Mouse (Mus musculus): ENCODE data around the gene Mtr. TPM values are rescaled to one million over a fixed set of nuclear protein-coding genes. Genes with fewer than 3 reads are reported as not detected.

Mtr gene
- polyA plus RNA-seq, 1 experiment from 2014 or later, result 10.1 TPM

GRCm38 (mm10) chr13:12243991-12244390 is 13.9 kb downstream of the Mtr start:
- peak overlapping the region; percentile 6; the same call in 1 of the 2 replicates for H3K4me2 ChIP-seq
- H3K9ac ChIP-seq, result no peak overlapping the region
- WGBS, result 56% methylated on average over 4 of the region's 4 CpGs
- no peaks in the 10 kb centered on the region for H3K9me3 ChIP-seq (replicated peaks)
- no peaks in the 10 kb centered on the region for H3K27me3 ChIP-seq
- peak overlapping the region; percentile 72 for H3K27ac ChIP-seq
- H3K4me3 ChIP-seq, result no peak overlapping the region
- peaks cover 50% of the 10 kb centered on the region for H3K36me3 ChIP-seq
- peak; percentile 85 for ATAC-seq (replicated peaks; ENCODE audit: insufficient number of reproducible peaks, insufficient read depth, low FRiP score, low read depth)
- H3K4me1 ChIP-seq (replicated peaks), result peaks cover 11% of the 10 kb centered on the region

- Histone ChIP-seq H3K4me1 (replicated peaks) (no peaks in the 10 kb centered on the region), H3K27ac (no peak overlapping the region), H3K36me3 (peaks cover 65% of the 10 kb centered on the region), H3K4me2 (no peak overlapping the region), H3K27me3 (no peaks in the 10 kb centered on the region), H3K4me3 (no peak overlapping the region), H3K9me3 (replicated peaks) (no peaks in the 10 kb centered on the region), H3K9ac (no peak overlapping the region)
- ATAC-seq (replicated peaks; ENCODE audit: insufficient number of reproducible peaks, insufficient read depth, low FRiP score, low read depth), result no peak
- WGBS, result 92% methylated on average over 4 of the region's 4 CpGs
Observed at GRCm38 (mm10) chr13:12232141-12232540, 25.8 kb downstream of the Mtr start.

- no peak overlapping the region for H3K4me2 ChIP-seq
- ATAC-seq (replicated peaks; ENCODE audit: insufficient number of reproducible peaks, insufficient read depth, low FRiP score, low read depth), result no peak
- H3K4me1 ChIP-seq (replicated peaks), result no peaks in the 10 kb centered on the region
- H3K27ac ChIP-seq, result no peak overlapping the region
- H3K36me3 ChIP-seq, result peaks cover 62% of the 10 kb centered on the region
- 87% methylated on average over 4 of the region's 4 CpGs for WGBS
- H3K9me3 ChIP-seq (replicated peaks), result no peaks in the 10 kb centered on the region
- no peak overlapping the region for H3K4me3 ChIP-seq
- no peak overlapping the region for H3K9ac ChIP-seq
- no peaks in the 10 kb centered on the region for H3K27me3 ChIP-seq
Observed at GRCm38 (mm10) chr13:12228248-12228647, 29.7 kb downstream of the Mtr start.

- Histone ChIP-seq H3K4me1 (replicated peaks) (no peaks in the 10 kb centered on the region), H3K36me3 (peaks cover 57% of the 10 kb centered on the region), H3K27ac (no peak overlapping the region), H3K9me3 (replicated peaks) (no peaks in the 10 kb centered on the region), H3K27me3 (no peaks in the 10 kb centered on the region), H3K9ac (no peak overlapping the region), H3K4me2 (no peak overlapping the region), H3K4me3 (no peak overlapping the region)
- WGBS, result 80% methylated on average over 5 of the region's 5 CpGs
- ATAC-seq (replicated peaks; ENCODE audit: insufficient number of reproducible peaks, insufficient read depth, low FRiP score, low read depth), result no peak
Observed at GRCm38 (mm10) chr13:12227606-12228005, 30.3 kb downstream of the Mtr start.

GRCm38 (mm10) chr13:12218603-12219002 is 39.3 kb downstream of the Mtr start:
- peaks cover 38% of the 10 kb centered on the region for H3K36me3 ChIP-seq

GRCm38 (mm10) chr13:12214922-12215321 is 43.0 kb downstream of the Mtr start:
- no peak overlapping the region for H3K9ac ChIP-seq
- peak; percentile 36; the same call in 1 of the 2 replicates for ATAC-seq (replicated peaks; ENCODE audit: insufficient number of reproducible peaks, insufficient read depth, low FRiP score, low read depth)
- WGBS, result 27% methylated on average over 5 of the region's 5 CpGs
- peaks cover 24% of the 10 kb centered on the region for H3K36me3 ChIP-seq
- no peak overlapping the region for H3K4me3 ChIP-seq
- H3K27me3 ChIP-seq, result no peaks in the 10 kb centered on the region
- H3K27ac ChIP-seq, result peak overlapping the region; percentile 45
- no peaks in the 10 kb centered on the region for H3K9me3 ChIP-seq (replicated peaks)
- H3K4me1 ChIP-seq (replicated peaks), result peaks cover 22% of the 10 kb centered on the region
- no peak overlapping the region for H3K4me2 ChIP-seq

More at GRCm38 (mm10) chr13:12218603-12219002, 39.3 kb downstream of the Mtr start:
- Histone ChIP-seq H3K27me3 (no peaks in the 10 kb centered on the region), H3K9me3 (replicated peaks) (no peaks in the 10 kb centered on the region), H3K9ac (no peak overlapping the region), H3K4me2 (no peak overlapping the region), H3K27ac (no peak overlapping the region), H3K4me3 (no peak overlapping the region), H3K4me1 (replicated peaks) (peaks cover 9% of the 10 kb centered on the region)
- 87% methylated on average over 14 of the region's 14 CpGs for WGBS
- no peak for ATAC-seq (replicated peaks; ENCODE audit: insufficient number of reproducible peaks, insufficient read depth, low FRiP score, low read depth)

- Histone ChIP-seq H3K4me2 (no peak overlapping the region), H3K4me3 (no peak overlapping the region), H3K4me1 (replicated peaks) (peaks cover 22% of the 10 kb centered on the region), H3K9ac (no peak overlapping the region), H3K27me3 (no peaks in the 10 kb centered on the region), H3K27ac (peak overlapping the region; percentile 78), H3K9me3 (replicated peaks) (no peaks in the 10 kb centered on the region), H3K36me3 (peaks cover 24% of the 10 kb centered on the region)
- no peak; the same call in 1 of the 2 replicates for ATAC-seq (replicated peaks; ENCODE audit: insufficient number of reproducible peaks, insufficient read depth, low FRiP score, low read depth)
- 40% methylated on average over 2 of the region's 2 CpGs for WGBS
Observed at GRCm38 (mm10) chr13:12211058-12211457, 46.9 kb downstream of the Mtr start.

- WGBS, result 74% methylated on average over 10 of the region's 10 CpGs
- Histone ChIP-seq H3K36me3 (peaks cover 28% of the 10 kb centered on the region), H3K9me3 (replicated peaks) (no peaks in the 10 kb centered on the region)
Observed at GRCm38 (mm10) chr13:12210023-12210762, 47.7 kb downstream of the Mtr start.

GRCm38 (mm10) chr13:12200372-12200771 is 57.5 kb downstream of the Mtr start:
- H3K9ac ChIP-seq, result no peak overlapping the region
- no peak overlapping the region for H3K27ac ChIP-seq
- peaks cover 24% of the 10 kb centered on the region for H3K36me3 ChIP-seq
- H3K4me2 ChIP-seq, result no peak overlapping the region
- no peak for ATAC-seq (replicated peaks; ENCODE audit: insufficient number of reproducible peaks, insufficient read depth, low FRiP score, low read depth)
- WGBS, result 63% methylated on average over 5 of the region's 5 CpGs
- H3K4me1 ChIP-seq (replicated peaks), result peaks cover 25% of the 10 kb centered on the region
- no peaks in the 10 kb centered on the region for H3K27me3 ChIP-seq
- H3K4me3 ChIP-seq, result no peak overlapping the region
- H3K9me3 ChIP-seq (replicated peaks), result no peaks in the 10 kb centered on the region

More at GRCm38 (mm10) chr13:12210023-12210762, 47.7 kb downstream of the Mtr start:
- H3K4me2 ChIP-seq, result no peak overlapping the region
- no peak overlapping the region for H3K9ac ChIP-seq
- no peaks in the 10 kb centered on the region for H3K27me3 ChIP-seq
- ATAC-seq (replicated peaks; ENCODE audit: insufficient number of reproducible peaks, insufficient read depth, low FRiP score, low read depth), result 0 out of 2 replicates have a peak, but pooled peaks have one; percentile 37
- no peak overlapping the region for H3K27ac ChIP-seq
- no peak overlapping the region for H3K4me3 ChIP-seq
- H3K4me1 ChIP-seq (replicated peaks), result peaks cover 20% of the 10 kb centered on the region

GRCm38 (mm10) chr13:12198486-12198885 is 59.4 kb downstream of the Mtr start:
- Histone ChIP-seq H3K27ac (no peak overlapping the region), H3K4me1 (replicated peaks) (peaks cover 23% of the 10 kb centered on the region), H3K9ac (no peak overlapping the region), H3K9me3 (replicated peaks) (no peaks in the 10 kb centered on the region), H3K4me3 (no peak overlapping the region), H3K27me3 (no peaks in the 10 kb centered on the region), H3K36me3 (peaks cover 36% of the 10 kb centered on the region), H3K4me2 (no peak overlapping the region)
- no peak for ATAC-seq (replicated peaks; ENCODE audit: insufficient number of reproducible peaks, insufficient read depth, low FRiP score, low read depth)
- WGBS, result 84% methylated on average over 2 of the region's 2 CpGs

- Histone ChIP-seq H3K9me3 (replicated peaks) (no peaks in the 10 kb centered on the region), H3K4me2 (no peak overlapping the region), H3K36me3 (peaks cover 47% of the 10 kb centered on the region), H3K27ac (peak overlapping the region; percentile 95), H3K27me3 (no peaks in the 10 kb centered on the region), H3K9ac (no peak overlapping the region), H3K4me1 (replicated peaks) (peaks cover 23% of the 10 kb centered on the region), H3K4me3 (no peak overlapping the region)
- 71% methylated on average over 4 of the region's 4 CpGs for WGBS
- no peak for ATAC-seq (replicated peaks; ENCODE audit: insufficient number of reproducible peaks, insufficient read depth, low FRiP score, low read depth)
Observed at GRCm38 (mm10) chr13:12196861-12197260, 61.1 kb downstream of the Mtr start.

GRCm38 (mm10) chr13:12196012-12196411 is 61.9 kb downstream of the Mtr start:
- peak; percentile 83 for ATAC-seq (replicated peaks; ENCODE audit: insufficient number of reproducible peaks, insufficient read depth, low FRiP score, low read depth)
- peaks cover 23% of the 10 kb centered on the region for H3K4me1 ChIP-seq (replicated peaks)
- peaks cover 47% of the 10 kb centered on the region for H3K36me3 ChIP-seq
- WGBS, result 60% methylated on average over 3 of the region's 3 CpGs
- H3K4me2 ChIP-seq, result no peak overlapping the region
- peak overlapping the region; percentile 95 for H3K27ac ChIP-seq
- H3K9me3 ChIP-seq (replicated peaks), result no peaks in the 10 kb centered on the region
- no peak overlapping the region for H3K4me3 ChIP-seq
- no peaks in the 10 kb centered on the region for H3K27me3 ChIP-seq
- H3K9ac ChIP-seq, result no peak overlapping the region

All from heart, embryonic 15.5 days (tissue).